Mouse (Mus musculus): ENCODE results near the gene Arl14.

- TF ChIP-seq CTCF (IDR thresholded peaks at IDR 0.05; ENCODE audit: insufficient read depth, low read depth, low read length) = no peak
- TF ChIP-seq POLR2A (IDR thresholded peaks at IDR 0.05; ENCODE audit: insufficient read depth, low read depth, low read length) = no peak
Observed at GRCm38 (mm10) chr3:69271812-69272211, 49.6 kb downstream of the Arl14 start.

Data from olfactory bulb, adult 2 months (tissue).